Mouse (Mus musculus): ENCODE results near the gene Itga7.

GRCm38 (mm10) chr10:128920736-128921161, 12.9 kb upstream of the Itga7 start:
- TF ChIP-seq CTCF (IDR thresholded peaks at IDR 0.05; ENCODE audit: low read depth), result no peak
- TF ChIP-seq EP300 (optimal IDR thresholded peaks at IDR 0.05), result no peak
